Mouse (Mus musculus) MEL (cell line): ENCODE data around the gene Dlg2.

ENCODE experiments used
- CHD1 ChIP-seq: IDR thresholded peaks from 2 replicates; pipeline ENCODE4 v1.6.1; 2012; ENCODE audit warnings: low read depth, mild to moderate bottlenecking, inconsistent platforms, low read length, improper control_type of control experiment
- CTCF ChIP-seq, 3 experiments: IDR thresholded peaks in 2 of 3; conservative IDR thresholded peaks in 1 of 3; 2 replicates each; pipeline ENCODE4 v1.5.1; 2011 to 2012; ENCODE audit warnings: low read length in 3 of 3, low read depth in 2 of 3, mild to moderate bottlenecking in 2 of 3, improper control_type of control experiment in 1 of 3, inconsistent platforms in 1 of 3, mixed read lengths in 1 of 3, moderate library complexity in 1 of 3; ENCODE audit not compliant: control insufficient read depth in 1 of 3, insufficient read depth in 1 of 3, poor library complexity in 1 of 3, severe bottlenecking in 1 of 3
- E2F4 ChIP-seq: IDR thresholded peaks from 2 replicates; pipeline ENCODE4 v1.6.1; 2011; ENCODE audit warnings: low read depth, low read length, improper control_type of control experiment, borderline replicate concordance
- ETS1 ChIP-seq: IDR thresholded peaks from 2 replicates; pipeline ENCODE4 v1.6.1; 2012; ENCODE audit warnings: low read depth, mild to moderate bottlenecking, inconsistent platforms, low read length, improper control_type of control experiment, moderate library complexity
- JUND ChIP-seq: IDR thresholded peaks from 2 replicates; pipeline ENCODE4 v1.6.1; 2011; ENCODE audit warnings: low read depth, mild to moderate bottlenecking, improper control_type of control experiment, low read length
- KAT2A ChIP-seq: conservative IDR thresholded peaks from 2 replicates; pipeline ENCODE4 v1.6.1; 2012; ENCODE audit warnings: low read depth, low read length, improper control_type of control experiment, inconsistent platforms
- MAFK ChIP-seq: IDR thresholded peaks from 2 replicates; pipeline ENCODE4 v1.6.1; 2011; ENCODE audit warnings: low read depth, mild to moderate bottlenecking, low read length, improper control_type of control experiment, borderline replicate concordance
- MAX ChIP-seq: IDR thresholded peaks from 2 replicates; pipeline ENCODE4 v1.6.1; 2011; ENCODE audit warnings: low read length, improper control_type of control experiment
- MXI1 ChIP-seq: IDR thresholded peaks from 2 replicates; pipeline ENCODE4 v1.6.1; 2011; ENCODE audit warnings: mild to moderate bottlenecking, low read depth, low read length, improper control_type of control experiment
- POLR2A ChIP-seq, 2 experiments: IDR thresholded peaks; 2 replicates each; pipeline ENCODE4 v1.6.1; 2011 to 2012; ENCODE audit warnings: low read length in 2 of 2, mild to moderate bottlenecking in 2 of 2, control low read depth in 1 of 2, improper control_type of control experiment in 1 of 2, low read depth in 1 of 2, moderate library complexity in 1 of 2; ENCODE audit not compliant: control insufficient read depth in 1 of 2, insufficient read depth in 1 of 2, poor library complexity in 1 of 2
- USF1 ChIP-seq: IDR thresholded peaks from 2 replicates; pipeline ENCODE4 v1.6.1; 2014; ENCODE audit warnings: low read depth, mild to moderate bottlenecking, inconsistent platforms, low read length, improper control_type of control experiment, moderate library complexity
- ZKSCAN1 ChIP-seq: IDR thresholded peaks from 2 replicates; pipeline ENCODE4 v1.6.1; 2012; ENCODE audit warnings: low read depth, mild to moderate bottlenecking, inconsistent platforms, low read length, improper control_type of control experiment, moderate library complexity
- ZNF384 ChIP-seq: IDR thresholded peaks from 2 replicates; pipeline ENCODE4 v1.6.1; 2012; ENCODE audit warnings: low read depth, mild to moderate bottlenecking, inconsistent platforms, low read length, improper control_type of control experiment

- TF ChIP-seq POLR2A (IDR thresholded peaks at IDR 0.05; ENCODE audit: control insufficient read depth in 1 of 2, insufficient read depth in 1 of 2, low read depth in 1 of 2, low read length in 2 of 2, poor library complexity in 1 of 2): no peak
- no peak for TF ChIP-seq USF1
- no peak for TF ChIP-seq KAT2A
- no peak for TF ChIP-seq CTCF (IDR thresholded peaks at IDR 0.05 in 2 of 3, conservative IDR thresholded peaks at IDR 0.05 in 1 of 3; ENCODE audit: control insufficient read depth in 1 of 3, insufficient read depth in 1 of 3, low read depth in 2 of 3, low read length in 3 of 3, poor library complexity in 1 of 3, severe bottlenecking in 1 of 3)
- TF ChIP-seq E2F4: no peak
- no peak for TF ChIP-seq MAX
- no peak for TF ChIP-seq JUND
- TF ChIP-seq MAFK: no peak
- TF ChIP-seq ZNF384: no peak
- TF ChIP-seq MXI1: no peak
- no peak for TF ChIP-seq CHD1
- no peak for TF ChIP-seq ETS1
- no peak for TF ChIP-seq ZKSCAN1
Observed at GRCm38 (mm10) chr7:92447938-92448337, 1971.5 kb downstream of the Dlg2 start.
